Mouse (Mus musculus): ENCODE results near the gene Csnk2a1.
"Not testable (repeated sequence)": the region's sequence is repeated elsewhere in the genome, so short reads cannot be mapped to it uniquely, and the experiment has no call there.

Csnk2a1 gene

DNA sequence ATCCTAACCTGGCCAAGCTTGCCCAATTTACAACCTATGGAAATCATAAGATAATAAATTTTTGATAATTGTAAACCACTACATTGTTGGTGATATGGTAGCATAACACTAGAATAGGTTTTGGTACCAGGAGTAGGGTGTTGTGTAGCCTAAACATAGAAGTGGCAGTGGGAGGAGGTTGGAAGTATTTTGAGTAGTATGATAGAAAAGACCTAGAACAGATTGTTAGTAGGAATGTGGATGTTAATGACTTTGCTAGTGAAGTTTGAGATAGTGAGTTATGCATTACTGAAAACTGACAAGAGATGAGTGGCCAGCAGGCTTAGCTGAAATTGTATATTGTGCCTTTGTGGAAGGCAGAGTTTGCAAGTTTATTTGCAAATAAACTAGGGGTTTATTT, 3.4 kb downstream of the Csnk2a1 start:
- no peak for DNase-seq (ENCODE audit: low read depth, low spot score)

DNA sequence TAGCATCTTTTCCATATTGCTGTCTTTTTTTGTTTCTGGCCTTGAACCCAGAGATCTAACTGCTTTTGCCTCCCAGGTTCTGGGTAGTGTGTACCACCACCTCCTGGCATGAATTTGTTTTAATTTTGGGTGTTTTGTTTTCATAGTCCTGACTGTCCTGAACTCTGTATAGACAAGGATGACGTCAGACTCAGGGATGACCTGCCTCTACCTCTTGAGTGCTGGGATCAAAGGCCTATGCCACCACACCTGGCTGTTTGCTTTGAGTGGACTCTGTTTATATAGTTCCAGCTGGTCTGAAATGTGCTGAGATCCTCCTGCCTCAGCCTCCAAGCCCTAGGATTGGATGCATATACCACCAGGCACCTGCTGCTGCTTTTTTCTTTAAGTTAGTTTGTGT, 11.3 kb downstream of the Csnk2a1 start:
- DNase-seq (ENCODE audit: low read depth, low spot score): no peak

GRCm38 (mm10) chr2:152240580-152240979, 13.9 kb downstream of the Csnk2a1 start:
- no peak for DNase-seq (ENCODE audit: low read depth, low spot score)

GRCm38 (mm10) chr2:152247213-152247612, 20.6 kb downstream of the Csnk2a1 start:
- DNase-seq (ENCODE audit: low read depth, low spot score): no peak

DNA sequence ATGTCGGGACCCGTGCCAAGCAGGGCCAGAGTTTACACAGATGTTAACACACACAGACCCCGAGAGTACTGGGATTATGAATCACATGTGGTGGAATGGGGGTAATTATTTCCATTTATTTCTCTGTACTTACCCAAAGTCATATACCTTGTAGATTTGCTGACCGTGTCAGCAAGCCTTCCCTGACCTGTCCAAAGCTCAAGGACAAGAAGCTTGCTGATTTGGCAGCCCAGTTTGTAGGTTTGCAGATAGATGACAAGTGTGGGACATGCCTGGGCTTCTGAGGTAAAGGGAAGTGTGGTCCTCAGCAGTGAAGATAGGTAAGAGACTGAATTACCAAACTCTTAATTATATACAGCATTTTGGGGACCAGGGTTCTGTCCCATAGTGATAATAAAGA, 23.9 kb downstream of the Csnk2a1 start:
- DNase-seq (ENCODE audit: low read depth, low spot score): no peak

DNA sequence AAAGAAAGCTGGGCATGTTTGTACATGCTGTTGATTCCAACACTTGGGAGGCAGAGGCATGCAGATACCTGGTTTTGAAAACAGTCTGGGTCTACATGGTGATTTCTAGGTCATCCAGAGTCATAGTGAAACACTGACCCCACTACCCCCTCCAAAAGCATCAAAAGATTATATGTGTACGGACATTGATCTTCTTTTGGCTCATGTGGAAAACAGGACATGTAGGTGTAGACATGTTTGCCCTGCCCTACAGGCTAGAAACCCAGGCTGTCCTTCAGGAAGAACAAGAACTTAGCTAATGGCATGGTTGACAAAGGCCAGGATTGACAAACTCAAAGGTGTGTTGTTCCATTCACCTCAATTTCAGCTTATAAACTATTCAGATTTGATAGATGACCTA, 33.1 kb downstream of the Csnk2a1 start:
- no peak for DNase-seq (ENCODE audit: low read depth, low spot score)

- DNase-seq (ENCODE audit: low read depth, low spot score): no peak
These were observed 47.0 kb downstream of the Csnk2a1 start for GRCm38 (mm10) chr2:152273639-152274038.

- DNase-seq (ENCODE audit: low read depth, low spot score): no peak
These were observed 54.8 kb downstream of the Csnk2a1 start for GRCm38 (mm10) chr2:152281407-152281806.

DNA sequence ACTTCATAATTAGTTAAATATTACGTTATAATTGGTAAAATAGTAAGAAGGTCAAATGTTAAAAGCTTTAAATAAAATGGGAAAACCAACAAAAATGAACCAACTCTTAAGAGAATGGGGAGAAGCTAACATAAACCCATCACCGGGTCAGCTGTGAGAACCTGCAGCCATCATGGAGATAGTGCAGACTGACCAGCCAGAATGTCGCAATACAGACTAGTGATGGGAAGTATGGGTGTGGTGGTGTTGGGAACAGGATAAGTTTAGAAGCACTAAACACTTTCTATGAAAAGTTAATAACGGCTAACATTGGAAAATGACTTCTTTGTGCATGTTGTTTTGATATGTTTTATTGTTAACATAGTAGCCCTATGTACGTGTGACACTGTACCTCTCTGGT, 60.9 kb downstream of the Csnk2a1 start:
- DNase-seq (ENCODE audit: low read depth, low spot score): no peak

DNA sequence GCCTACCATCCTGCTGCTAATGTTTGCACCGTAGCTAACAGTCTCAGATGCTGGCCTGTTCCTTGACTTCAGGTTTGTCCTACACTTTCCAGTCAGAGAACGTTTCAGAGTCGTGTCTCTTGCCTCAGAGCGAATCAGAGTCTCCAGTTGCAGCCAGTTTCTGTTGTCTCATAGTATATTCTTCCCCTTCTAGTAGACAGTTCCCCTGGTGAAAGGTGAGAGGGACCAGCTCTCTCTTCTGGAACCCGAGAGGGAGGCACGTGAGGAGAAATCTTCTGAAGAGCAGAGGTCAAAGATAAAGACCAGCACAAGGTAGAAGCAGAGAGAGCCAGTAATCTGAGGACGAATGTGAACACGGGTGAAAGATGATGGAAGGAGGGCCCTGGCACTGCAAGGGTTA, 61.4 kb downstream of the Csnk2a1 start:
- DNase-seq (ENCODE audit: low read depth, low spot score): no peak

DNA sequence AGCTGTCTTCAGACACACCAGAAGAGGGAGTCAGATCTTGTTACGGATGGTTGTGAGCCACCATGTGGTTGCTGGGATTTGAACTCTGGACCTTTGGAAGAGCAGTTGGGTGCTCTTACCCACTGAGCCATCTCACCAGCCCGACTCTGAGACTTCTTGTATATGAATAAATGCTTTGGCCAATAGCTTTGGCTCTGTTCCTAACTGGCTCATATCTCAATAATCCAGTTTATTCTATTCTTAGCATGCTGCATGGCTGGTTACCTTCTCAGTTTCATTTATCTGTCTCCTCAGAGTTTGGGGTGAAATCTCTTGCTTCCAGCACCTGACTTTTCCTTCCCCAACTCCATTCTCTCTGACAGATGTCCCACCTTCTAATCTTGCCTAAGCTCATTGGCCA, 63.0 kb downstream of the Csnk2a1 start:
- not testable (repeated sequence) for DNase-seq (ENCODE audit: low read depth, low spot score)

DNA sequence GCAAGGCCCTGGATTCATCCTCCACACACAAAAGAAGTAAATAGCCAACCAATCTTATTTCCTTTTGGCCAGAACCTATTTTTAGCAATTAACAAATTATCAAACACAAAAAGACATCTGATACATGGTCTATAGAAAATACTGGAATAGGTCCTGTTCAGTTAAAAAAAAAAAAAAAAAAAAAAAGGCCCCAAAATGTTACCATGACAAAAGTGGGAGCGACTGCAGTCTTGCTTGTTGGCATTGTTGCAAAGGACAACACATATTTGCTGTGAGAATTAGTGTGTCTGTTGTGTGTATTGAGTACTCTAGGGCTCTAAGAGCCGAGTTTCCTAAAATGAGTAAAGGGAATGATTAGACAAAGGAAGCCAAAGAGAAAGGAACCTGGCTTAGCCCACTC, 65.8 kb downstream of the Csnk2a1 start:
- no peak for DNase-seq (ENCODE audit: low read depth, low spot score)

DNA sequence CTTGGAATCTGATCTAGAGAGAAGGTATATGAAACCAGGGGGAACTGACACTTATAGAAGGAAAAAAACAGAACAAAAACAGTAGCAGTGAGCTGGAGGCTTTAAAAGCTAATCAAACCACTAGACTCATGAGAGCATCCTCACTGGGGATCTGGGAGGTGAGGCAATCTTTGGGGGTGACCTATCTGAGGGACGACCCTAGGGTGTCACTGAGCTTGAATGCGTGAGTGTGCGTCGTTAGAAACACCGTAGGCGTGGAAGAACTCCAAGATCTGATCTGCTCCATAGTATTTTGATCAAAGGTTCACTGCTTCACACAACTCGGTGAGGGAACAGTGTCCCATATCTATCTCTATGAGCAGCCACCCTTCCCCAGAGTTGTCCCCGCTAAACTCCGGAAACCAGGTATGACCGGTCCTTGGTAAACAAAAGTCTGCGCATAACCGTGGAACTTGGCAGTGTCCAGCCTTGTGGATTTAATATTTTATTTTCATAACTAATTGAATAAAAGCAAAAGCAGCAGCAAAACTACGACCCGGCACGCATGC, 66.6 kb downstream of the Csnk2a1 start:
- no peak for DNase-seq (ENCODE audit: low read depth, low spot score)

GRCm38 (mm10) chr2:152293727-152294475, 67.3 kb downstream of the Csnk2a1 start, which contains the start of gene Tbc1d20:
TSS of gene Tbc1d20 (plus strand) at chr2:152293828.
- DNase-seq (ENCODE audit: low read depth, low spot score): peak; percentile 87

DNA sequence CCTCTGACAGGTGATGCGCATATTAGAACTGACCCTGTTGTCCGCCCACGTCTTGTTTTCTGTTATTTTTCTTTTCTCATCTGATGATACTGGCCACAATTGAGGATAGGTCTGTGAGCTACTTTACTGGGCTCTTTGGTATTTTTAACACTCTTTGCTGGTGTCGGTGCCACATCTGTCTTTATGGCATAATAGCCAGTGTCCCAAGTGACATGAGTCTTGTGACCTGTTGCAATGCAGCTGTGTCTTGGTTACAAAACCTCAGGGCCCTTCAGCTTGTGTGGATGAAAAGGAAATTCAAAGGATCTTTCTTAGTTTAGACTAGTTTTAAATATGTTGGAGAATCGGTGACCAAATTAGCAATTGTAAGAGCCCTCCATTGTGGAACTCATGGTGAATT, 67.9 kb downstream of the Csnk2a1 start:
- no peak for DNase-seq (ENCODE audit: low read depth, low spot score)

DNA sequence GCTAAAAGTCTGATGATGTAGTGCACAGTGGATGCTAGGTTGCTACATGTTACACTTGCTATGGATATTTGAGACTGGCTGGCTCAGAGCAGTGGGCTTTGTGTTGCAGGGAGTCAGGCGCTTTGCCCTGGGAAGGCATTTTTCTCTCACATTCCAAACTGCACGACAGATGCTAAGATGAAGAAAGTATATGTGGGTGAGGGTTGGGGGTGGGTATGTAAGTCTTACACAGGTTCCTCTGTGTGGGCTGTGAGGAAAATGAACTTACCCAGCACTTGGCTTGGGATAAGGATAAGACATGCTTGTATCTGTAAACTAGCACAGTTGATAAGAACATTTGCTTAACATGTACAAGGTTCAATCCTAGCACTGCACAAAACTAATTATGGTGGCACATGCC, 76.2 kb downstream of the Csnk2a1 start:
- DNase-seq (ENCODE audit: low read depth, low spot score): no peak

DNA sequence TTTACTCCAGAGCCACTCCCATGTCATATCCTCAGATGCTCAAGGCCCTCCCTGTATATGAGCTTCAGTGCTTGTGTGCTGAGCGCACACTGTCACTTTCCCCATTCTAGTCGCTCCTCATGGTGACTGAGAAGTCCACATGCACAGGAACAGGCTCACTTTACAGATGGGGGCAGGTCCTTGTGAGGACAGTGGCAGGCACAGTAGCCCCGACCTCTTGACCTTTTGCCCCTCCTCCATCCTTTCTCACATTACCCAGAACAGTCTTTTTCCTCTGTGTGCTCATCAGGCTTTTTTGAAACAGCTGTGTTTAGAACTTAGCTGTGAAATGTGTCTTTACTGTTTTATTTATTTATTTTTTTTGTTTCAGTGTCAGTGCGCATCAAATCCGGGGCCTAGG, 77.1 kb downstream of the Csnk2a1 start:
- DNase-seq (ENCODE audit: low read depth, low spot score): no peak

DNA sequence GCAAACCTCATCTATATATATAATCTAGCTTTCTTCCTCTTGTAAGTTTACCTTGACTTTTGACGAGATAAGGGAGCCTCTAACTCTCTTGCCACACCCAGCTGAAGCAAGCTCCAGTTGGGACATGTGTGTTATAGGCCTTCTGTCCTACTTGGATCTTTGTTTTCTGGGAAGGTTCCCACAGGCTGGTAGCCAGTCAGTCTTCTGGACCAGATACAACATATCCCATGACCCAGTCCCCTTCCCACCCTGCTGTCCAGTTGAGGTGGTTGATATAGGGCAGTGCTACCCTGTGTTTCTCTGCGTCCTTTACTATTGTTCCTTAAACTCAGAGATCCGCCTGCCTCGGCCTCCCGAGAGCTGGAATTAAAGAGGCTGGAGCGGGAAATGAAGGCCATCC, 78.8 kb downstream of the Csnk2a1 start:
- no peak for DNase-seq (ENCODE audit: low read depth, low spot score)

GRCm38 (mm10) chr2:152307186-152307585, 80.5 kb downstream of the Csnk2a1 start:
- DNase-seq (ENCODE audit: low read depth, low spot score): no peak

DNA sequence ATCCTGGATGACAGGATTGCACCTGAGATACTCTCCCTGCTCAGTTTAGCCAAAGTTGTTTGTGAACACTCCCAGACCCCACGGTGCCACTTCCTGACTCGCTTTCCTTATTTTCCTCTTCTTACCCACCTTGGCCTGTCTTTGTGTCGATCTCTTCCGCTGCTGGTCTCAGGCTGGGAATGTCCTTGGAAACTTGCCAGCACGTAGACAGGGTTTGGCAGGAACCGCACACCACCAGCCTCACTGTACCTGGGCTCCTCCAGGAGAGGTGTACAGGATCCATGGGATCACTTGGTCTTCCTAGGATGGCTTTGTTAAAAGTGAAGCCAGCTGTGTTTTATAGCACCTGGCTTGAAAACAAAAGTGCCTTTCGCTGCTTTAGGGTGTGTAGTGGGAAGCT, 86.4 kb downstream of the Csnk2a1 start:
- no peak for DNase-seq (ENCODE audit: low read depth, low spot score)

DNA sequence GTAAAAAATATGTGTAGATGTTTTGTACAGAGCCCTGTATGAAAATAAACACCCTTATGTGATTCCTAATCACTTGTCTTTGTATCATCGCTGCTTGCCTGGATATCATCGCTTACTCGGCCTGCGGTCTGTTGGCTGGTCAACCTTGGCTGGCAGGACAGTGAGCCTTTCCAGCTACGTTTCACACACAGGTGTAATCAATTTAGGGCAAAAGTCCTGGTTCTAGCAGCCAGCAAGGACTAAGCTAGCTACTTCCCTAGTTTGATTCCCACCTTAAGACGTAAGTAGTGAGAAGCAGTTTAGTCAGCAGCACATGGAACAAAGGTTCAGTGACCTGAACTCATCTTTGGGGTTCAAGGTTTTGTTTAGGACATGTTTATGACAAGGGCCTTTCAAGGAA, 87.3 kb downstream of the Csnk2a1 start:
- no peak for DNase-seq (ENCODE audit: low read depth, low spot score)

DNA sequence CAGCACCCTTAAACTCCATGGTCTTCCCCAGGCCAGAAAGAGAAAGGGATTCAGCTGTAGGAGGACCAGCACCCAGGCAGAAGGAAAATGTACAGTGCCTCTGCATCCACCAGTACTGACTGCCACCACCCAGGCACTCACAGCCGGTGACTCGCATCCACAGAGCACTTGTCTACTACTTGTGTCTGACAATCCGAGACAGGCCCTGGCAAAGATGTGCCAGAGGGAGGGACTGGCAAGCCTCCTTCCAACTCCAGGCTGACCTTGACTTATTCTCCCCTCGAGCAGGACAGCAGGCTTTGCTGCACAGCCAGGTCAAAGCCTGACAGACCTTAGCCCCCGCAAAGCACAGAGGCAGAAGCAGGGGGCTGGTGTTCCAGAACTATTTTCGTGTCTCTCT, 90.4 kb downstream of the Csnk2a1 start:
- no peak for DNase-seq (ENCODE audit: low read depth, low spot score)

GRCm38 (mm10) chr2:152321558-152321957, 94.9 kb downstream of the Csnk2a1 start:
- no peak for DNase-seq (ENCODE audit: low read depth, low spot score)

DNA sequence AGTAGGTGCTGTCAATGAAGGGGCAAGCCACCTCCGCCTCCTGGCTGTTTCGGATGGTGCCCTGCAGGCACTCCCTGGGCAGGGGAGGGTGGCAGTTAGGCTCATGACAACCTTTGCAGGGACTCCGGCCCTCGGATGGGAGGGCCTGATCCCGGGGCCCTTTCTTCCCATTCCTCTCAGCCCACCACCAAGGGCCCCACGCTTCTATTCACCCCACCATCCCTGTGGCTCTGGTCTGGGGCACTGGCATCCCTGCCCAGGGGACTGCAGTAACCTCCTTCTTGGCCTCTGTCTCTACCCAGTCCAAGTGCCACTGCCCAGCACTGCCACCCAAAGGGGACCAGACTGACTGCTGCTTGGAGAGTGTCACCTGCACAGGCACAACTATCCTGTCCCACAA, 95.6 kb downstream of the Csnk2a1 start:
- no peak for DNase-seq (ENCODE audit: low read depth, low spot score)
